Mouse (Mus musculus): ENCODE measurements around the gene Pard6b.
"Not testable (repeated sequence)": the region's sequence is repeated elsewhere in the genome, so short reads cannot be mapped to it uniquely, and the experiment has no call there.

The Pard6b gene

DNA sequence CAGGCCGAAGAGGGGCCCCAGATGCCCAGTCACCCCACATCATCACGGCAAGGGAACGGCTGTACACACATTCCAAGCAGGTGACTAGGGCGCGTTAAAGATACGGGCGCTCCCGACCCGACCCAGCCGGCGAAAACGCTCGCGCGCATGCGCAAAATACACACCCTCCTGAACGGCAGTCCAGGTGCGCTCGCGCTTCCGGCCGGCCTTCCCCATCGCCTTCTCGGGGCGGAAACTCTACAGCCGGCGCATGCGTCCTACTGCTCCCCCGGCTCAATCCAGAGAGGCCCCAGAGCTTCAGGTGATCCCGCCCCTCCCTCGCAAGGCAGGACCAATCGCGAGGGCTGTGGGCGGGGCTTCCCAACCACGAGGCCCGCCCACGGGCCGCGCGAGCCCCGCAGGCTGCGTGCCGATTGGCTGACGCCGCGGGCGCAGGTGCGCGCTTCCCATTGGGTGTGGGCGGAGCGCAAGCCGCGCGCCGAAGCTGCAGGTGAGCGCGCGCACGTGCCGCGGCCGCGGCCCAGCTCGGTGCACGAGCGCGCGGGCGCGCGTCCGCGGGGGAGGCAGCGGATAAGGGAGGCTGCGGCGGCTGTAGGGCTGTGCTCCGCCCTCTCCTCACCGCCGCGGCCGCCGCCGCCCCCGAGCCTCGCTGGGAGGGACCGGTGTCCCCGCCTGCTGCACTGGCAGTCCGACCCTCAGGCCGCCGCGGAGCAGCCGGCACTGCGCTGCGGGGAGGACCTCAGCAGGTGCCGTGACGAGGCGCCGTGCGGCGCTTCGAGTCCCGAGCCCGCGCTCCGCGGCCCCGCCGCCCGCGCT is at the start of gene Pard6b:
Gene Pard6b, plus strand, starts transcription at position 574 of the 816 bp plus-strand sequence.
- DNase-seq (ENCODE audit: low read depth, low spot score): peak; percentile 99

GRCm38 (mm10) chr2:168031842-168032241 is 49.0 kb upstream of the Pard6b start:
- no peak for DNase-seq (ENCODE audit: low read depth, low spot score)

DNA sequence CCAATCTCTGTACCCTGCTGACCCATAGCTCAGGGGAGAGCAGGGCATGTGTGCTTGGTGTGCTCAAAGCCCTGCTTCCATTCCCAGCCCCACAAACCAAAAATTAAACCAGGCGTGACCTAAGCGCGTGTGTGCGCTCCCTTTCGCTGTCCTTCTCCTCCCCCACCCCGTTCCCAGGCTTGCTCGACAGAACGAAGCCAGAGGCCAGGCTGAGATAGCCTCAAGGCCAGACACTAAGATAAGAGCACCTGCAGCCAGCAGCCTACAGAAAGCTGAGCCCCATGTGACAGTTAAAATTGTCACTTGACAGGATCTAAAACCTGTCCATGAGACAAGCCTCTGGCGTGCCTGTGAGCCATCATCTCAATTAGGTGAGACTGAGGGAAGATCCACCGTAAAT is 46.9 kb upstream of the Pard6b start:
- DNase-seq (ENCODE audit: low read depth, low spot score): no peak

- no peak for DNase-seq (ENCODE audit: low read depth, low spot score)
These were observed 44.9 kb upstream of the Pard6b start for GRCm38 (mm10) chr2:168035907-168036306.

GRCm38 (mm10) chr2:168037063-168037462 is 43.7 kb upstream of the Pard6b start:
- DNase-seq (ENCODE audit: low read depth, low spot score): no peak

GRCm38 (mm10) chr2:168040751-168041150 is 40.1 kb upstream of the Pard6b start:
- no peak for DNase-seq (ENCODE audit: low read depth, low spot score)

GRCm38 (mm10) chr2:168042019-168042418 is 38.8 kb upstream of the Pard6b start:
- DNase-seq (ENCODE audit: low read depth, low spot score): no peak

- no peak for DNase-seq (ENCODE audit: low read depth, low spot score)
These were observed 36.0 kb upstream of the Pard6b start for GRCm38 (mm10) chr2:168044681-168045287.

DNA sequence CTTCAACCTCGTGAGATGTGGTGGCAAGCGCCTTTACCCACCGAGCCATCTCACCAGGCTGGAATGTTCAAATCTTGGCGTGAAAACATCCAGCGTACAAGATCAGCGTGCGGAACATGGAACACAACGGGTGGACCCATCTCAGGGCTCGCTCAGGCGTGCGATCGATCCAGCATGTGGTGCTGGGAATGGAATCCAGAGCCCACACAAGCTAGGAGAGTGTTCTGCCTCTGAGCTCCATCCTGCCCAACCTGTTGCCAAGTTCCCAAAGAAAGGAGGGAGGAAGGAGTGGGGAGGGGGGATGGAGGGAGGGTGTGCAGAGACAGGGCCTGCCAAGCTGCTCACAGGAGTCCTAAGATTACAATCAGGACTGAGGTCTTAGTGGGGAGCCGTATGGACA is 35.4 kb upstream of the Pard6b start:
- DNase-seq (ENCODE audit: low read depth, low spot score): no peak

GRCm38 (mm10) chr2:168045771-168046170 is 35.0 kb upstream of the Pard6b start:
- DNase-seq (ENCODE audit: low read depth, low spot score): no peak

DNA sequence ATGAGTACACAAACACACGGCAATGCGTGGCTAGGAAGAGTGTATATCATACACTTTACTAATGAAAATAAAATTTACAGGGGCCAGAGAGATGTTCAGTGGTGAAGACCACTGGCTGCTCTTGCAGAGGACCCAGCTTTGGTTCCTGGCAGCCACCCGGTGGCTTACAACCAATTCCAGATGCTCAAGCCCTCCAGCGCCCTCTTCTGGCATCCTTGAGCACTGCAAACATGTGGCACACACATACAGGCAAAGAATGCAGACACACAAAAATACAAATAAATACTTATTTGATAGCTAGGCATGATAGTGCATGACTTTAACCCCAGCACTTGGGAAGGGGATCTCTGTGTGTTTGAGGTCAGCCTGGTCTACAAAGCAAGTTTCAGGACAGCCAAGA is 34.3 kb upstream of the Pard6b start:
- DNase-seq (ENCODE audit: low read depth, low spot score): no peak

DNA sequence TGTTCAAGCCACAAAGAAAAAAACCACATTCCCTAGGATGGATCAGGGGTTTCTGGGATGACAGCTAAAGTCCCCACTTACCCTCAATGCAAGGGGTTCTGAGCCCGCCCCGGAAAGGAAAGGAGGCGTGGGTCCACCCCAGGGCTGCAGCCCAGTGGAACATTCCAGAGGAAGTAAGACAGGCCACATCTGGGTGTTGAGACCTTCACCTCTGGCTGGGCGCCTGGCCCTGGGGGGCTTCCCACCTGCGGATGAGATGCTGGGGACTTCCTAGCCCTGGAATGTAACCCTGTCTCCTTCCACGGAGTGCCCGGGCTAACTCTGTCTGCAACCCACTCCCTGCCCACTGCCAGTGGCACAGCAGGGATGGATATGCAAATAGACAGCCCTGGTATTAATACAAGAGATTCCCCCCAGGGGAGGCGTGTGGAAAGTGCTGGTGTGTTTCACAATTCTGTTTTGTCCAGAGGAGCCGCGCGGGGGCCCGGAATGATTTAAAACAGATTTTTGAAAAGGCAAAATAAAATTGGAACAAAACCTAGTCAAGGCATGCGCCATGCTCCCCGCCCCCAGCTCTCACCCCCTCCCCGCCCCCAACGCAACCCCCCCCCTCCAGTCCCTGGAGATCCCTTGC is 31.7 kb upstream of the Pard6b start:
- DNase-seq (ENCODE audit: low read depth, low spot score): no peak

DNA sequence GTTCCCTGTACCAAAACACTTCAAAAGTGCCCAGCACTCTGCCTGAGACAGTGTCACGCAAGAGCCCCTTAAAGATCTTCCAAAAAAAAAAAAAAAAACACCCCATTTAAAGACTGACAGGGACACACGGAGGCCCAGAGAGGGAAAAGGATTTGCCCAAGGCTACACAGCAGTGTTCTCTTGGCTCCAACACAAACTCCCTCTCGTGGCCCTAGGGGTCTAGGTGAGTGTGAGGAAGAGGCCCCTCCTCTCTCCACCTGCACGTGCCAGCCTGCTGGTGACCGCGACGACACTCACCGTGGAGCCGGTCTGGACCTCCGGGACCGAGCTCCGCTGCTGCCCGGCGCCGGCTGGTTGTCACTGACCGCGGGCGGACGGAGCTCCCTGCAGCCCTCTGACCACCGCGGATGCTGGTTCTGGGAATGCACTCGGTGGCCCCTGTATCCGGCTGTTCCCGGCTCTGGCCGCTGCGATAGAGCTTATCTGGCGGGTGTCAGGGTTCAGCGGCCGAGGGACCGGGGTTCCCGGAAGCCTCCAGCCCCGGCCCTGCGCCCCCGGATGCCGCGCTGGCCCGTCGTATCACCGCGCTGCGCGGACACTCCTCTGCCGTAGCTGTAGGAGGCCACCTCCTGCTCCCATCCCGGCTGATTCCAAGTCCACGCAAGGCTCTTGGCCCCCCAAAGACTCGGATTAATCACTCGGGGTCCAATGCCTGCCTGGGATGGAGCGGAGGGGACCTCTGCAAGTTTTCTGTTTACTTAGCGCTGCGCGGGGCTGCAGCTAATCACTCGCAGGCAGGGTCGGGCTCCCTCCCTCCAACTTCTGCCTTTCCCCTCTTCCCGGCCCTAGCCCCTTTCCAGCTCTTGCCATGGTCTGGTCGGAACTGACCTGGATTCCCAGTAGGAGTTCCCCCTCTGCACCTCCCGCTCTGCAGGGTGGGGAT is 30.5 kb upstream of the Pard6b start:
- no peak for DNase-seq (ENCODE audit: low read depth, low spot score)

- DNase-seq (ENCODE audit: low read depth, low spot score): no peak
These were observed 28.6 kb upstream of the Pard6b start for GRCm38 (mm10) chr2:168052156-168052555.

GRCm38 (mm10) chr2:168052689-168053088 is 28.1 kb upstream of the Pard6b start:
- DNase-seq (ENCODE audit: low read depth, low spot score): no peak

DNA sequence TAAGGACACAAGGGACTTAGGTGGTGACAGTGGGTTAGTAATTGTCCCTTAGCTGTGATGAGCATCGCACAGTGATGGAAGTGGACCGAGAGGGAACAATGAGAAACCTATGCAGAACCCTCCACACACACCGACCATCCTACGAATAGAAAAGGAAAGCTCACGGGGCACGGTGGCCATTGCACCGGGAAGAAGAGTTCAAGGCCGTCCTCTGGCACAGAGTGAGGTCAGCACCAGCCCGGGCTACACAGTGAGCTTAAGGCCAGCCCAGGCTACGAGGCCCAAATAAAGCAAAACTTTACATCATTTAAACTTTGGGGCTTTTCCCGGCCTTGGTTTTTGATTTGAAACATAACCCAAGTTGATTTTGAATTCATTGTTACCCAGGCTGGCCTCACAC is 26.7 kb upstream of the Pard6b start:
- DNase-seq (ENCODE audit: low read depth, low spot score): no peak

- DNase-seq (ENCODE audit: low read depth, low spot score): no peak
These were observed 24.7 kb upstream of the Pard6b start for GRCm38 (mm10) chr2:168055910-168056665.

DNA sequence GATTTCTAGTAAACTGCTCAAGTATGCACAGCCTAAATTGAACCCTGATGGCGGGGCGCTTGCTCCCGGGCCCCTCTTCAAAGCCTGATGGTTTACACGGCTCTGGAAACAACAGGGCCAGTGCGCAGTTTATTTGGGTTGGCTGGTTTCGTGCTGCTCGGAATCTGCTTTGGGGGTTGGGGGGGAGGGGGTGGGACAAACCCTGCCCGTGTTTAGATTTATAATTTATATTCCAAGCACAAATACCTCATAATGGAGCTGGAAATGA is 24.2 kb upstream of the Pard6b start:
- DNase-seq (ENCODE audit: low read depth, low spot score): no peak

GRCm38 (mm10) chr2:168057876-168058275 is 22.9 kb upstream of the Pard6b start:
- not testable (repeated sequence) for DNase-seq (ENCODE audit: low read depth, low spot score)

DNA sequence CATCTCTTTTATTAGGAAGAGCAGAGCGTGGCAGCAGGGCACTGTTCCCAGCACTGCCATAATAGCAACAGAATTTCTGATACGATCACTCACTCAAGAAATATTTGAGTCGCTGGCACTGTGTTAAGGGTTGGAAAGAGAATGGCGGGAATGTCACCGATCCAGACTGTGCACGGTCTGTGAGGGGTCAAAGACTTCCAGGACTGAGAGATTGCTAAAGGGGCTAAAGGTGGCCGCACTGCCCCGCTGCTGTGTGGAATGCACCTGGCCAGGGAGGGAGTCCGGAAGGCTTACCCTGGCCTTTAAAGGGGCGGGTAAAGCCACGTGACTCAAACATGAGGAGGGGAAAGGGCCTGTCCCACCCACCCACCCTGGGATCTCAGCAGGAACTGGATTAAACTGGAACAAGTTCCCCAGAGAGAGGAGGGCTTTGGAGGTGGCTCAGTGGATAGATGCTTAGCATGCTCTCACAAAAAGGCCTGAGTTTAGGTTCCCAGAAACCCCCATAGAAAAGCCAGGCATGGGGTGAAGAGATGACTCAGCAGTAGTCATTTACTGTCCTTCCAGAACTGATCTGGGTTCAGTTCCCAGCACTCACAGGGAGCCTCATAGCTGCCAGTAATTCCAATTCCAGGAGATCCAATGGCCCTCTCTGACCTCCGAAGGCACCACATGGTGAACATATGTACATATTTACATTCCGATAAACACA is 22.2 kb upstream of the Pard6b start:
- DNase-seq (ENCODE audit: low read depth, low spot score): no peak

Measured in CD4-positive helper T cell, adult 2 months (primary cell).